Mouse (Mus musculus): ENCODE results near the gene Scube2. TPM values are rescaled to one million over a fixed set of nuclear protein-coding genes. Genes with fewer than 3 reads are reported as not detected.

Gene Scube2
- total RNA-seq, 1 experiment = 0.89 TPM

- Histone ChIP-seq H3K9me3 (ENCODE audit: control insufficient read depth, insufficient read depth, low read depth, low read length) (no peaks in the 10 kb centered on the region), H3K9ac (ENCODE audit: insufficient read depth, low read depth, low read length, poor library complexity, severe bottlenecking) (no peak overlapping the region), H3K36me3 (ENCODE audit: control insufficient read depth, insufficient read depth, low read length, poor library complexity, severe bottlenecking) (no peaks in the 10 kb centered on the region), H3K4me1 (ENCODE audit: control insufficient read depth in 2 of 2, insufficient read depth in 2 of 2, low read length in 2 of 2, poor library complexity in 1 of 2) (peaks cover 0 to 3% of the 10 kb centered on the region in 2 experiments; a peak in 1 of 4 replicates), H3K27ac (ENCODE audit: insufficient read depth, low read depth, low read length, poor library complexity, severe bottlenecking) (no peak overlapping the region), H3K4me3 (ENCODE audit: insufficient read depth in 1 of 2, low read depth in 1 of 2, low read length in 2 of 2, poor library complexity in 1 of 2, severe bottlenecking in 1 of 2) (no peak overlapping the region)
- in situ Hi-C loops (cut with MboI; ENCODE audit: low sequenced_read_pairs in 2 of 2, unreplicated experiment in 2 of 2) = no loop called here
- TF ChIP-seq ZC3H11A (IDR thresholded peaks at IDR 0.05; ENCODE audit: borderline replicate concordance, low read depth, low read length) (no peak), MAFK (IDR thresholded peaks at IDR 0.05; ENCODE audit: insufficient read depth, low read depth, low read length) (no peak), ZNF384 (IDR thresholded peaks at IDR 0.05; ENCODE audit: low read depth, low read length) (no peak), HCFC1 (IDR thresholded peaks at IDR 0.05; ENCODE audit: borderline replicate concordance, insufficient read depth, low read length) (no peak), CHD2 (IDR thresholded peaks at IDR 0.05; ENCODE audit: low read depth, low read length) (no peak)
- DNase-seq (ENCODE audit: low read depth, low spot score) = no peak
Observed at GRCm38 (mm10) chr7:109794556-109794955, 70.9 kb downstream of the Scube2 start.

- TF ChIP-seq CHD2 (IDR thresholded peaks at IDR 0.05; ENCODE audit: low read depth, low read length) (no peak), ZC3H11A (IDR thresholded peaks at IDR 0.05; ENCODE audit: borderline replicate concordance, low read depth, low read length) (peak; percentile 33; the same call in 1 of the 2 replicates)
- in situ Hi-C loops (cut with MboI; ENCODE audit: low sequenced_read_pairs in 2 of 2, unreplicated experiment in 2 of 2) = no loop called here
- no peaks in the 10 kb centered on the region for H3K36me3 ChIP-seq (ENCODE audit: control insufficient read depth, insufficient read depth, low read length, poor library complexity, severe bottlenecking)
Observed at GRCm38 (mm10) chr7:109792759-109793158, 72.7 kb downstream of the Scube2 start.

GRCm38 (mm10) chr7:109790818-109791217 is 74.7 kb downstream of the Scube2 start:
- Histone ChIP-seq H3K36me3 (ENCODE audit: control insufficient read depth, insufficient read depth, low read length, poor library complexity, severe bottlenecking) (no peaks in the 10 kb centered on the region), H3K4me3 (ENCODE audit: insufficient read depth in 1 of 2, low read depth in 1 of 2, low read length in 2 of 2, poor library complexity in 1 of 2, severe bottlenecking in 1 of 2) (no peak overlapping the region), H3K27ac (ENCODE audit: insufficient read depth, low read depth, low read length, poor library complexity, severe bottlenecking) (no peak overlapping the region), H3K9ac (ENCODE audit: insufficient read depth, low read depth, low read length, poor library complexity, severe bottlenecking) (no peak overlapping the region), H3K4me1 (ENCODE audit: control insufficient read depth in 2 of 2, insufficient read depth in 2 of 2, low read length in 2 of 2, poor library complexity in 1 of 2) (peaks cover 0 to 3% of the 10 kb centered on the region in 2 experiments; a peak in 2 of 4 replicates), H3K9me3 (ENCODE audit: control insufficient read depth, insufficient read depth, low read depth, low read length) (no peaks in the 10 kb centered on the region)
- no peak for DNase-seq (ENCODE audit: low read depth, low spot score)
- in situ Hi-C loops (cut with MboI; ENCODE audit: low sequenced_read_pairs in 2 of 2, unreplicated experiment in 2 of 2) = no loop called here
- TF ChIP-seq MAFK (IDR thresholded peaks at IDR 0.05; ENCODE audit: insufficient read depth, low read depth, low read length) (no peak), ZNF384 (IDR thresholded peaks at IDR 0.05; ENCODE audit: low read depth, low read length) (no peak), ZC3H11A (IDR thresholded peaks at IDR 0.05; ENCODE audit: borderline replicate concordance, low read depth, low read length) (no peak), HCFC1 (IDR thresholded peaks at IDR 0.05; ENCODE audit: borderline replicate concordance, insufficient read depth, low read length) (no peak), CHD2 (IDR thresholded peaks at IDR 0.05; ENCODE audit: low read depth, low read length) (no peak)

More at GRCm38 (mm10) chr7:109792759-109793158, 72.7 kb downstream of the Scube2 start:
- Histone ChIP-seq H3K4me3 (ENCODE audit: insufficient read depth in 1 of 2, low read depth in 1 of 2, low read length in 2 of 2, poor library complexity in 1 of 2, severe bottlenecking in 1 of 2) (no peak overlapping the region), H3K27ac (ENCODE audit: insufficient read depth, low read depth, low read length, poor library complexity, severe bottlenecking) (no peak overlapping the region), H3K4me1 (ENCODE audit: control insufficient read depth in 2 of 2, insufficient read depth in 2 of 2, low read length in 2 of 2, poor library complexity in 1 of 2) (peaks cover 0 to 3% of the 10 kb centered on the region in 2 experiments; a peak in 2 of 4 replicates), H3K9me3 (ENCODE audit: control insufficient read depth, insufficient read depth, low read depth, low read length) (no peaks in the 10 kb centered on the region), H3K9ac (ENCODE audit: insufficient read depth, low read depth, low read length, poor library complexity, severe bottlenecking) (no peak overlapping the region)
- DNase-seq (ENCODE audit: low read depth, low spot score) = peak; percentile 56

GRCm38 (mm10) chr7:109787860-109788259 is 77.6 kb downstream of the Scube2 start:
- in situ Hi-C loops (cut with MboI; ENCODE audit: low sequenced_read_pairs in 2 of 2, unreplicated experiment in 2 of 2) = no loop called here
- no peaks in the 10 kb centered on the region for H3K9me3 ChIP-seq (ENCODE audit: control insufficient read depth, insufficient read depth, low read depth, low read length)
- DNase-seq (ENCODE audit: low read depth, low spot score) = no peak
- H3K36me3 ChIP-seq (ENCODE audit: control insufficient read depth, insufficient read depth, low read length, poor library complexity, severe bottlenecking) = no peaks in the 10 kb centered on the region
- no peak overlapping the region for H3K4me3 ChIP-seq (ENCODE audit: insufficient read depth in 1 of 2, low read depth in 1 of 2, low read length in 2 of 2, poor library complexity in 1 of 2, severe bottlenecking in 1 of 2)
- no peak overlapping the region for H3K27ac ChIP-seq (ENCODE audit: insufficient read depth, low read depth, low read length, poor library complexity, severe bottlenecking)
- peaks cover 0 to 3% of the 10 kb centered on the region in 2 experiments; a peak in 2 of 4 replicates for H3K4me1 ChIP-seq (ENCODE audit: control insufficient read depth in 2 of 2, insufficient read depth in 2 of 2, low read length in 2 of 2, poor library complexity in 1 of 2)
- no peak for TF ChIP-seq MAFK (IDR thresholded peaks at IDR 0.05; ENCODE audit: insufficient read depth, low read depth, low read length)
- no peak for TF ChIP-seq CHD2 (IDR thresholded peaks at IDR 0.05; ENCODE audit: low read depth, low read length)
- TF ChIP-seq ZC3H11A (IDR thresholded peaks at IDR 0.05; ENCODE audit: borderline replicate concordance, low read depth, low read length) = no peak
- TF ChIP-seq HCFC1 (IDR thresholded peaks at IDR 0.05; ENCODE audit: borderline replicate concordance, insufficient read depth, low read length) = no peak
- TF ChIP-seq ZNF384 (IDR thresholded peaks at IDR 0.05; ENCODE audit: low read depth, low read length) = no peak
- no peak overlapping the region for H3K9ac ChIP-seq (ENCODE audit: insufficient read depth, low read depth, low read length, poor library complexity, severe bottlenecking)

DNA sequence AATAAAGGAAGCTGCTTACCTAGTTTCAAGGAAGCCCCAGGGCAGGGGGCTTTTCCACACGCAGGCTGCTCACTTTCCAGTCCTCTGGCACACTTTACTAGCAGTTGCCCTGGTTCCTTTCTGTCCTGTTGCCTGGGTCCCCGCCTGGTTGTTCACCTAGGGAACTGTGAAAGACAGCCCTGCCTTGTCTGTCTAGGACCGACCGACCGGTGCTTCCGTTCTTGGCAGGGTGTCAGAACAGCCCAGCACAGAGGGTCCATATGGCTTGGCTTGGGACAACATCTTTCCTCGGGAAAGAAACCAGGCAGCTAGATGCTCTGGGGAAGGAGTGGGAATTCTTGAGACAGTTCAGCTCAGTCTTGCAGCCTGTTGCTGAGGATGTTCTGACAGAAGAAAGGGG is 82.2 kb downstream of the Scube2 start:
- H3K4me3 ChIP-seq (ENCODE audit: insufficient read depth in 1 of 2, low read depth in 1 of 2, low read length in 2 of 2, poor library complexity in 1 of 2, severe bottlenecking in 1 of 2) = no peak overlapping the region
- no peak for DNase-seq (ENCODE audit: low read depth, low spot score)
- H3K9ac ChIP-seq (ENCODE audit: insufficient read depth, low read depth, low read length, poor library complexity, severe bottlenecking) = no peak overlapping the region
- H3K9me3 ChIP-seq (ENCODE audit: control insufficient read depth, insufficient read depth, low read depth, low read length) = no peaks in the 10 kb centered on the region
- TF ChIP-seq CHD2 (IDR thresholded peaks at IDR 0.05; ENCODE audit: low read depth, low read length) (no peak), HCFC1 (IDR thresholded peaks at IDR 0.05; ENCODE audit: borderline replicate concordance, insufficient read depth, low read length) (no peak), MAFK (IDR thresholded peaks at IDR 0.05; ENCODE audit: insufficient read depth, low read depth, low read length) (no peak), ZC3H11A (IDR thresholded peaks at IDR 0.05; ENCODE audit: borderline replicate concordance, low read depth, low read length) (no peak), ZNF384 (IDR thresholded peaks at IDR 0.05; ENCODE audit: low read depth, low read length) (no peak)
- H3K27ac ChIP-seq (ENCODE audit: insufficient read depth, low read depth, low read length, poor library complexity, severe bottlenecking) = no peak overlapping the region
- in situ Hi-C loops (cut with MboI; ENCODE audit: low sequenced_read_pairs in 2 of 2, unreplicated experiment in 2 of 2) = no loop called here
- H3K36me3 ChIP-seq (ENCODE audit: control insufficient read depth, insufficient read depth, low read length, poor library complexity, severe bottlenecking) = no peaks in the 10 kb centered on the region
- H3K4me1 ChIP-seq (ENCODE audit: control insufficient read depth in 2 of 2, insufficient read depth in 2 of 2, low read length in 2 of 2, poor library complexity in 1 of 2) = no peaks in the 10 kb centered on the region; a peak in 1 of 4 replicates
